Mouse (Mus musculus) cerebellum, adult (tissue): ENCODE measurements around the gene Cd247.

Experiments
- ATAC-seq: cut with Nextera tagmentation; 2 replicates; pipeline ENCODE4 v1.9.2; 2017; ENCODE audit warnings: mild to moderate bottlenecking, moderate library complexity, mixed read lengths; ENCODE audit not compliant: insufficient number of reproducible peaks, low FRiP score, low TSS enrichment

Cd247 gene

GRCm38 (mm10) chr1:165849458-165850445 lies 61.3 kb downstream of the Cd247 start:
- no peak for ATAC-seq

GRCm38 (mm10) chr1:165852131-165852530 lies 63.6 kb downstream of the Cd247 start:
- no peak for ATAC-seq

- no peak for ATAC-seq
These were observed 64.7 kb downstream of the Cd247 start for GRCm38 (mm10) chr1:165853131-165853721.

- ATAC-seq = peak; percentile 62
These were observed 65.4 kb downstream of the Cd247 start for GRCm38 (mm10) chr1:165853729-165854420.

- no peak for ATAC-seq
These were observed 67.5 kb downstream of the Cd247 start for GRCm38 (mm10) chr1:165855759-165856545.

- ATAC-seq = no peak
These were observed 68.8 kb downstream of the Cd247 start for GRCm38 (mm10) chr1:165857279-165857678.

- ATAC-seq = no peak
These were observed 69.9 kb downstream of the Cd247 start for GRCm38 (mm10) chr1:165858356-165858755.

- no peak for ATAC-seq
These were observed 72.1 kb downstream of the Cd247 start for GRCm38 (mm10) chr1:165860373-165861234.

DNA sequence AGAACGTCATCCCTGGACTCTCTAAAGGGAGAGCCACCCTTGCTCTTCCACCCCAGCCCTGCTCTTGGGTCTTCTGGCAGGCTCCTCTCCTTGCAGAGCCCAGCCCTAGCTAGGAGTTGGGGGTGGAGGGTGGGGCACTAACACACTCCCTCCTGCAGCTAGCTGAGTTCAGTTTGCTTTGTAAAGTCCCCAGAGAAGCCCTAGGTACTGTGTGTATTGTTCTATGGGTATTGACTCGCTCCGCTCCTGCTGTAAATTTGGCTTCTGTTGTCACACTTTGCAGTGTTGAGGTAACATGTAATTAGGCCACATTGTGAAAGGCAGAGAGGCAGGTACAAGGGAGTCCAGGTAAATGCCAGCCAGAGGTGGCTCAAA lies 72.7 kb downstream of the Cd247 start:
- 0 out of 2 replicates have a peak, but pooled peaks have one; percentile 19 for ATAC-seq

GRCm38 (mm10) chr1:165862059-165862458 lies 73.6 kb downstream of the Cd247 start:
- ATAC-seq = no peak

GRCm38 (mm10) chr1:165864864-165865795 lies 76.6 kb downstream of the Cd247 start:
- ATAC-seq = no peak

GRCm38 (mm10) chr1:165866630-165867280 lies 78.3 kb downstream of the Cd247 start:
- no peak for ATAC-seq

DNA sequence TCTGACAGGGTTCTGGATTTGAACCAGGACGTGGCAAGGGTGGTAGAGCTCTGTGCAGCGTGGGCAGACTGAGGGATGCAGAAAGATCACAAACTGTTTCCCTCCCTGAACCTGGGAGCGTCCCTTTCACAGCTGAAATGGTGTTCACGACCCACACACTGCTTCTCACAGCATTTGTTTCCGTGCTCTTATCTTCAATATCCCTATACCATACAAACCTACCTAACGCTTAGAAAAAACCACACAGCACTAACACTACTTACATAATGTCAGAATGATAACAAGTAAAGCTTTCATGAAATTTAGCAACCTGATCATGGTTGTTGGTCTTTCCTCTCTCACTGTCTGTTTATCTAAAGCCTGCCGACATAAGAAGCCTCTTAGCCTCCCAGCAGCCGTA lies 80.2 kb downstream of the Cd247 start:
- ATAC-seq = no peak

GRCm38 (mm10) chr1:165874645-165875044 lies 86.2 kb downstream of the Cd247 start:
- ATAC-seq = no peak

DNA sequence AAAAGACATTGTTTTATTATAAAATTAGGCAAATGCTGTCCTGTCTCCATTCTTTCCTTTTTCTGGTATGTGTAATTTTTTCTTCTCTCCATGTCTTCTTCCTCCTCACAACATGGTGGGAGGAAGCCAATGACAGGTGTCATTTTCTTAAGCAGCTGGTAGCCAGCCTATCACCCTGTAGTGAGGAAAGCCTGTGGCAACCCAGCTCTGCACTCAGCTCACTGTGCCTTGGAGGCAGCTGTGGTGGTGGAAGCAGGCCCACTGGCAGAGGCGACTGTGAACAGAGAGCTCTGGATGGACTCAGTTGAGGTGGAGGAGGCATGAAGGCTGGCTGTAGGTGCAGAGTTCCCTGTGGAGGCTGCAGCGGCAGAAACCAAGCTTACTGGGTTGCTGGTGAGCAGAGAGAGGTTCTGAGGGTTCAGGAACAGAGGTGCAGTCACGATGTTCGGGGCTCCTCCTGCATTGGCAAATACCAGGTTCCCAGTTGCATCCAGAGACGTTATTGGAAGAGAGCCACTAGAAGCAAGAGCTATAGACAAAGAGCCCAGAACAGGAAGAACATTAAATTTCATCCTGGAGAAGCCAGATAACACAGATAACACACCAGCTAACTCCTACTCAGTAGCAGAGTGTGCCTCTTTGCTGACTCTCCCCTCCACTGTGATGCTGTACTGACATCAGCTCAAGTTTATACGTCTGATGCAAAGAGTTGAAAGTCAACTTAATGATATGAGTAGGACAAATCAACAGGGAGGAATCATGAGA lies 87.2 kb downstream of the Cd247 start:
- ATAC-seq = no peak

DNA sequence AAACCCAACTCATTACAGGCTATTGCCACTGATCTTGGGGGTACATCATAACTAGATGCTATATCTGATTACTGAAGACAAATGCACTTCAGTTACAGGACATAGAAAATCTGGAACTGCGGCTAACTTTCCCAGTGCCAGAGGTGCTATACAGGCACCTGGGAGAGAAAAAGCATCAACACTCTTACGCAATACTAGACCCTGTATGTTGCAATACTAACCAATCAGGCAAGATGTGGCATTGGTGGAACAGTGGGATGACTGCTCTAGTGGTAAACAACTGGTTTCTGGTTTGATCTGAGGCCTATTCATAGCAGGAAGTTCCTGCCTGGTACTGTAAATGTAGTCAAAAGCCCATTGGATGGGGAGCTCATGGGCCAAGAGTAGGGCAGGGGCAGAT lies 90.3 kb downstream of the Cd247 start:
- ATAC-seq = no peak
